Mouse (Mus musculus) lung, embryonic 15.5 days (tissue): ENCODE measurements around the gene Lypd6b. TPM values are rescaled to one million over a fixed set of nuclear protein-coding genes. Genes with fewer than 3 reads are reported as not detected.

Experiments used
- ATAC-seq: fragments of 200-750 bp; cut with Nextera tagmentation; 2 replicates; pipeline ENCODE4 v1.8.0; 2017; ENCODE audit warnings: moderate number of reproducible peaks, borderline replicate concordance; ENCODE audit not compliant: low FRiP score, low TSS enrichment; ENCODE audit errors: extremely low read depth
- H3K27ac ChIP-seq: fragments of 300-500 bp; sonication (generic); 2 replicates; pipeline ENCODE4 v1.5.1; 2015; ENCODE audit warnings: moderate library complexity, mild to moderate bottlenecking, inconsistent platforms
- H3K27me3 ChIP-seq: fragments of 300-500 bp; sonication (generic); 2 replicates; pipeline ENCODE4 v1.6.1; 2015; ENCODE audit warnings: inconsistent platforms
- H3K36me3 ChIP-seq: fragments of 300-500 bp; sonication (generic); 2 replicates; pipeline ENCODE4 v1.6.1; 2015; ENCODE audit warnings: inconsistent platforms
- H3K4me1 ChIP-seq: fragments of 300-500 bp; sonication (generic); 2 replicates; pipeline ENCODE4 v1.6.1; 2015; ENCODE audit warnings: inconsistent platforms
- H3K4me2 ChIP-seq: fragments of 300-500 bp; sonication (generic); 2 replicates; pipeline ENCODE4 v1.6.1; 2015; ENCODE audit warnings: inconsistent platforms, mild to moderate bottlenecking, moderate library complexity
- H3K4me3 ChIP-seq: fragments of 300-500 bp; sonication (generic); 2 replicates; pipeline ENCODE4 v1.5.1; 2015; ENCODE audit warnings: mild to moderate bottlenecking, inconsistent platforms
- H3K9ac ChIP-seq: fragments of 300-500 bp; sonication (generic); 2 replicates; pipeline ENCODE4 v1.6.1; 2015; ENCODE audit warnings: inconsistent platforms
- H3K9me3 ChIP-seq: fragments of 300-500 bp; sonication (generic); 2 replicates; pipeline ENCODE4 v1.6.1; 2016; ENCODE audit warnings: inconsistent platforms
- WGBS: fragments of 180-500 bp; shearing (Covaris S2); methylation state at CpG from one replicate; pipeline ENCODE4 v1.1.7; 2015; 5-methylcytosine and 5-hydroxymethylcytosine counted together
- polyA plus RNA-seq: library from polyadenylated mRNA; unstranded; fragments of >200 nt; fragmentation: Nextera tagmentation; extraction: Ambion mirVana; gene quantifications from 2 replicates; pipeline ENCODE4 v1.2.1, GENCODE M21; 2015

Lypd6b gene
- polyA plus RNA-seq, 1 experiment from 2014 or later: 2.5 TPM

DNA sequence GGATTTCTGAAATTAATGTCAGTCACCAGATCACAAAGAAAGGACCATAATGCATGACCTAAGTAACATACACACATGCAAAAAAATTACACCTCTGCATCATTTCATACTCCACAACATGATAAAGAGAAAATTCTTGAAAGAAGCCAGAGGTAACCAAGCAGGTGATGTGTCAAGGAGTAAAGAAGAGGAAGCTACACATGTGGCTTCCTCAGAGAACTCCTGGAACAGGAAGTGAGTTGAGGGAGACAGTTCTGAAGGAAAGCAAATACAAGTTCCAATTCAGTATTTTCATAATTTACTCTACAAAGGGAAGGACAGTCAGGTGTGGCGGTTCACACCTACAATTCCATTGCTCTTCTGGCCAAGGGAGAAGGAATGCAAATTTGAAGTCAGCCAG lies 93.5 kb downstream of the Lypd6b start:
- Histone ChIP-seq H3K4me2 (no peak overlapping the region), H3K27me3 (no peaks in the 10 kb centered on the region), H3K27ac (no peak overlapping the region), H3K36me3 (no peaks in the 10 kb centered on the region), H3K4me3 (no peak overlapping the region), H3K9ac (no peak overlapping the region), H3K4me1 (peaks cover 5% of the 10 kb centered on the region; the same call in 1 of the 2 replicates), H3K9me3 (no peaks in the 10 kb centered on the region)
- ATAC-seq: no peak
- 85% methylated on average over 1 of the region's 1 CpGs for WGBS

DNA sequence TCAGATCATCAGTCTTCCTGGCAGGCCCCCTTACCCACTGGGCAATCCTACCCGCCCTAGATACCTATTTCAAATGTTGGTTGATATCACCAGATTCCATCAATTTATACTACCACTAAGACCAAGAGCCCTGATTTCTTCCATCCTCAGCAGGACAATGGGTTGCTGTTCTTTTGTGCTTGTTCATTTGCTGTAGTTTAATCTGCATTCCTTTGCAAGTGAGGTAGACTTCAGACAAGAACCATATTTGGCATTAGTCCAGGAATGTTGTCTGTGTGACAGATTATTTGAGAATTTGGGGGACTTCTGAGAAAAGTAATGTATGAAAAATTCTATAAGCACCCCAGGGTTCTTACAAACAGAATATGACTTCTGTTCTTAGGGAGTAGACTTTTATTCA lies 95.0 kb downstream of the Lypd6b start:
- Histone ChIP-seq H3K9me3 (no peaks in the 10 kb centered on the region), H3K4me3 (no peak overlapping the region), H3K36me3 (no peaks in the 10 kb centered on the region), H3K4me1 (peaks cover 5% of the 10 kb centered on the region; the same call in 1 of the 2 replicates), H3K27ac (no peak overlapping the region), H3K9ac (no peak overlapping the region), H3K4me2 (no peak overlapping the region), H3K27me3 (no peaks in the 10 kb centered on the region)
- ATAC-seq: no peak
- 96% methylated on average over 1 of the region's 1 CpGs for WGBS

DNA sequence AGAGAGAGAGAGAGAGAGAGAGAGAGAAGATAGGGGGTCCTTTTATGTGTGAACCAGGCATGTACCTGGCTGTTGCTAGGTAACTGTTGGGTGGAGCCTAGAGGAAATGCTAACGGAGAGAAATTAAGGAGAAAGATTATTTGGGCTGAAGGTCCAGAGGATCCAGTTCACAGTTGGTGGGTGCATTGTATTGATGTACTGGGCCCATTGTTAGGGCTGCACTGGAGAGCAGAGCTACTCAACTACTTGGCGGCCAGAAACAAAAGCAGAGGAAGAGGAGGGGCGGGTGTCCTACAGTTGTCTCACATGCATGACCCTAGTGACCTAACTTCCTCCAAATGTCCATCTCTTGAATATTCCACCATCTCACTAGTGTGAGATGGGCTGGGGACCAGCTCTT lies 96.5 kb downstream of the Lypd6b start:
- no peaks in the 10 kb centered on the region for H3K27me3 ChIP-seq
- no peak for ATAC-seq
- H3K4me3 ChIP-seq: no peak overlapping the region
- 66% methylated on average over 3 of the region's 3 CpGs for WGBS
- H3K27ac ChIP-seq: no peak overlapping the region
- no peak overlapping the region for H3K4me2 ChIP-seq
- H3K9me3 ChIP-seq: no peaks in the 10 kb centered on the region
- peaks cover 5% of the 10 kb centered on the region; the same call in 1 of the 2 replicates for H3K4me1 ChIP-seq
- H3K36me3 ChIP-seq: no peaks in the 10 kb centered on the region
- H3K9ac ChIP-seq: no peak overlapping the region

DNA sequence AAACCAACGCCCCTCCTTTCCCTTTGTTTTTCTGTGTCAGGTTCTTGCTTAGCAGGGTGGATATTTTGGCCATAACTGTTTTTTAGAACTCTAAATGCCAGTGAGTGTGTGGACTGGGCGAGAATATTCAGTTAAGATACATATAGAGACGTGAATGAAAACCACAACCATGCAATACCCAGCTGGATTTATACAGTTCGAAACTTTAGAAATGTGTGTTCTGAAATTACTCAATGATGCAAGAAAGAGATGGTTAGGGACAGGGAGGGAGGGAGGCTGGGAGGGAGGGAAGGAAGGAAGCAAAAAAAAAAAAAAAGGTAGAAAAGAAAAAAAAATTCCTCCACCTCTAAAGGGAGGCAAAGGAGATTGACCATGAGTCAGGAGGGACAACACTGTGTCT lies 98.7 kb downstream of the Lypd6b start:
- Histone ChIP-seq H3K27ac (no peak overlapping the region), H3K4me1 (no peaks in the 10 kb centered on the region), H3K4me3 (no peak overlapping the region), H3K27me3 (no peaks in the 10 kb centered on the region), H3K36me3 (no peaks in the 10 kb centered on the region), H3K9ac (no peak overlapping the region), H3K4me2 (no peak overlapping the region), H3K9me3 (no peaks in the 10 kb centered on the region)
- WGBS: 79% methylated on average over 4 of the region's 4 CpGs
- ATAC-seq: no peak

DNA sequence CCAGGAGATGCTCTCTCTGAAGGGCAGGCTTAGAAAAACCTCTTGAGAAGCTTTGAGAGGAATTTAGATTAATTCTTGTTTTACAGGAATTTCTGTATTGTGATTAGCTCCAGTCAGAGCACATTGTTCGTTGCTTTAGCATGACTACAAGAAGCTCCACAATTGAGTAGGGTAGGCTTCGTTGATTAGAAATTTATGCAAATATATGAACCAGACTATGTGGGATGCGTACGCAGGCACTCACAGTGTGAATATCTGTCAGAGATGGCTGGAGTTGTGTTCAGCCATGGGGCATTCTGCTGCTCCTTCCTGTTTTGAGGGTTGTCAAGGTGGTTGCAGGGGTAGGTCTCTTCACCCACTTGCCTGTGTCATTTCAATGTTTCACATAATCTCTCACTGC lies 100.9 kb downstream of the Lypd6b start:
- ATAC-seq: no peak
- H3K9me3 ChIP-seq: no peaks in the 10 kb centered on the region
- no peak overlapping the region for H3K9ac ChIP-seq
- no peaks in the 10 kb centered on the region for H3K36me3 ChIP-seq
- H3K4me3 ChIP-seq: no peak overlapping the region
- 73% methylated on average over 4 of the region's 4 CpGs for WGBS
- no peaks in the 10 kb centered on the region for H3K27me3 ChIP-seq
- H3K4me1 ChIP-seq: no peaks in the 10 kb centered on the region
- no peak overlapping the region for H3K27ac ChIP-seq
- H3K4me2 ChIP-seq: no peak overlapping the region

DNA sequence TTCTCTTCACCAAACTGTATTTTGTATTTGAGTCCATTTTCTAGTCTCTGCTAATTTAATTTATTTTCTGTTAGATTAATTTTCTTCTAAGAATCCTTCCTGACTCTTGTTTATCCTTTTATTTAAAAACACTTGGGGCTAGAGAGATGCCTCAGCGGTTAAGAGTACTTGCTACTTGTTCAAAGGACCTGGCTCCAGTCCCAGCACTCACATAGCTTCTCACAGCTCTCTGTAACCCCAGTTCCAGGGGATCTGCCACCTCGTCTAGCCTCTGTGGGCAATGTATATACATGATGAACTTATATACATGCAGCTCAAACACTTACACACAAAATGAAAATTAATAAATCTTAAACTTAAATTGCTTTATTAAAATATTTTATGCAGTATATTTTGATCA lies 103.2 kb downstream of the Lypd6b start:
- H3K27me3 ChIP-seq: no peaks in the 10 kb centered on the region
- H3K9me3 ChIP-seq: no peaks in the 10 kb centered on the region
- no peaks in the 10 kb centered on the region for H3K4me1 ChIP-seq
- ATAC-seq: no peak
- no peaks in the 10 kb centered on the region for H3K36me3 ChIP-seq
- no peak overlapping the region for H3K4me3 ChIP-seq
- no peak overlapping the region for H3K27ac ChIP-seq
- no peak overlapping the region for H3K4me2 ChIP-seq
- H3K9ac ChIP-seq: no peak overlapping the region
- 14% methylated on average over 2 of the region's 2 CpGs for WGBS

DNA sequence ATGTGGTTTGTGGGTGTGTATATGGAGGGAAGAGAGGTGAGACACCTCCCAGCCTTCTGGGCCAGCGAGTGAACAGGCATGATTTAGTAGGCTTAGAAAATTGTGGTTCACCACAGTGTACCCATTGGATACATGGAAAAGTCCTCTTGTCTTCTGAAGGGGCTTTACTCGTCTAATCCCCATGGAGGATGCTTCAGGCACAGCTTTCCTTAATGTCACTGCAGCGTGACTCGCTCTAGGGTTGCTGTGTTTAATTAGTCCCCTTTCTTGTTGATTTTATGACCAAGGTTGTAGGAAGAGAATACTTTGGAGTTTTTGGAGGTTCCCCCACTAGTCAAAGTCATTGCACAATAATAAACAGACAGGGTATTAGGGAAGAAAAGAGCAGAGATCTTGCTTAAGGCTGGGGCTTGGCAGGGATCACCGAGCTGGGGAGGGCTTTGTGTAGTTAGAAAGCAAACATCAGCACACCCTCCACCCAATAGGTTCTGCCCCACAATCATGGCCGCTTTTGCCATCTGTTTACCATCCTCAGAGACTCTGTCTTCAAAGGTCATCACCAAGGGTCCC lies 122.4 kb downstream of the Lypd6b start:
- 65% methylated on average over 6 of the region's 6 CpGs for WGBS

DNA sequence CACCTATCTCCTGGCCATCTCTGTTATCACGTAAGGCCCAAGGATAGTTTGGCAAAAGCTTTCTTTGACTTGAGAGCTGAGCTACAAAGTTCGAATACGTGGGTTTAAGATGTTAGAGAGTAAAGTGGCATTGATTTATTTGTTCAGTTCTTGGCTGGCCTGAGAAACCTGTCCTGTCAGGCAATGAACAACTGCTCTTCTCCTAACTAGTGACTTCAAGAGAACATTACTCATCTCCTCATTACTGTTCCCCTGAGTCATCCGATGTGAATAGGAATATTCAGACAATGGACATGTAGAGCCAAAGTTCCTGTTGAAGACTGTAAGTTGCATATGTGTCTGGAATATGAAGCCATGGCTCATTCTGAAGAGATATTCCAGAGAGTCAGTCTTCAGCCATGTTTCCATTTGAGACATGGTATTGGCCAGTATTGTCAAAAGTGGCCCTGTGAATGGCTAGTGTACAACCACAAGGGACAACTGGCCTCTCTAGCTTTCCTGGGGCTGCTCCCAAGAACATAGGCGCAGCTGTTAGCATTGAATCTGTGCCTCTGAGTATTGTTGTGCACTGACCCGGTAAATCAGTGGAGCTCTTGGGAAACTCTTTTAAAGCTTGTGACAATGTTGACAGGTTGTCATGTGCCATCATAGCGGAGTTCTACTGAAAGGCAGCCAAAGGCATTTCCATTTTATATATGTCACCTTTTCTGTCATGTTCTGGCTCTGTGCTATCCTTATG lies 124.0 kb downstream of the Lypd6b start:
- no peaks in the 10 kb centered on the region for H3K27me3 ChIP-seq
- H3K4me3 ChIP-seq: no peak overlapping the region
- H3K36me3 ChIP-seq: no peaks in the 10 kb centered on the region
- no peaks in the 10 kb centered on the region for H3K9me3 ChIP-seq
- H3K4me2 ChIP-seq: no peak overlapping the region
- H3K27ac ChIP-seq: no peak overlapping the region
- H3K9ac ChIP-seq: no peak overlapping the region
- no peaks in the 10 kb centered on the region for H3K4me1 ChIP-seq
- ATAC-seq: no peak
- WGBS: 68% methylated on average over 7 of the region's 7 CpGs

More for the DNA sequence above, 122.4 kb downstream of the Lypd6b start:
- no peaks in the 10 kb centered on the region for H3K9me3 ChIP-seq
- H3K36me3 ChIP-seq: no peaks in the 10 kb centered on the region
- H3K4me1 ChIP-seq: no peaks in the 10 kb centered on the region
- no peak for ATAC-seq
- no peak overlapping the region for H3K27ac ChIP-seq
- H3K4me2 ChIP-seq: no peak overlapping the region
- H3K4me3 ChIP-seq: no peak overlapping the region
- H3K27me3 ChIP-seq: no peaks in the 10 kb centered on the region
- no peak overlapping the region for H3K9ac ChIP-seq

DNA sequence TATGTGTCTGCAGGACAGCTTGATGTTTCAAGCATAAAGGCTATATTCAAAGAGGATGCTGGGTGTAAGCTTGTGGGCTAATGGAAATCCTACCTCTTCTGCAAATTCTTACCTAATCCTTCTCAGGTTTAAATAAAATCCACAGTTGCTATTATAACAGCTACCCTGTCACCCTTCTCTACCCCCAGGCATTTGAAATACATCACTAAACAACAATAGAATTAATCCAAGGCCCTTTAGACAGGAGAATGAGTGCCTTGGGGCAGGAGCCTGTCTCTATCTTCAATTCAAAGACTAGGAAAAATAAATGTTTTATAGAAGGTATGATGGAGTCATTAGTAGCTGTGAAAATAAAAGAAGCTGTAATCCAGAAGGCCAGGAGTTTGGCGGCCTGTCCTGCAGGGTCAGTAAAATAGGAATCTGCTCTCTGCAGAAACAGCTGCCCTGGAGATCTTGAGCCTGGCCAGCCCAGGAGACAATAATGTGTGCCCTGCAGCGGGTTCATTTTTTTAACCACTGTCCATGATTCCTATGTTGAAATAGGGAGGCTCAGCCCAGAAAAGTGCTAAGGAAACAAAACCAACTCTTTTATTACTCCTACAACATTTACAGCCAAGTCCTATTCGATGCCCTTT lies 124.9 kb downstream of the Lypd6b start:
- WGBS: 79% methylated on average over 3 of the region's 3 CpGs
- no peaks in the 10 kb centered on the region for H3K27me3 ChIP-seq
- no peak overlapping the region for H3K4me3 ChIP-seq
- no peak overlapping the region for H3K4me2 ChIP-seq
- H3K9me3 ChIP-seq: no peaks in the 10 kb centered on the region
- H3K27ac ChIP-seq: no peak overlapping the region
- no peaks in the 10 kb centered on the region for H3K4me1 ChIP-seq
- no peaks in the 10 kb centered on the region for H3K36me3 ChIP-seq
- no peak overlapping the region for H3K9ac ChIP-seq
- ATAC-seq: no peak

DNA sequence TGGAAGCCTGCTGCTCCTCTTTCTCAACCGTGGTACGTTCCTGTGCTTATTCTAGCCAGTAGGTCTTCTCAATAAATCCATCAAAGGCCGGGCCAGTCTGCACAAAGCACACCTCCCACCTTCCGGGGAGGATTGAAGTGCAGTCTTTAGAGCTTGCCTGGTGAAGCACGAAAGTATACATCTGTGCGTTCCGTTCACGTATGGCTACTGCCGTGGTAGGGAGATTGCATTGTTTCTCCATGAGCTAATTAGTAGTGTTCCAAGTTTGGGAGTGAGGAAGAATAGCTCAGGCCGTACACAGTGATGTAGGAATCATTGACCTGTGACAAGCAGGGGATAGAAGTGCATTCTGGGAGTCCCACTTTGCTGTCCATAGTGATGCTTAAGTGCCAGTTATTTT lies 130.0 kb downstream of the Lypd6b start:
- 65% methylated on average over 10 of the region's 10 CpGs for WGBS
- no peaks in the 10 kb centered on the region for H3K9me3 ChIP-seq
- H3K27me3 ChIP-seq: no peaks in the 10 kb centered on the region
- H3K4me3 ChIP-seq: no peak overlapping the region
- no peaks in the 10 kb centered on the region for H3K36me3 ChIP-seq
- H3K4me2 ChIP-seq: no peak overlapping the region
- H3K4me1 ChIP-seq: no peaks in the 10 kb centered on the region
- H3K27ac ChIP-seq: no peak overlapping the region
- H3K9ac ChIP-seq: no peak overlapping the region
- ATAC-seq: no peak

DNA sequence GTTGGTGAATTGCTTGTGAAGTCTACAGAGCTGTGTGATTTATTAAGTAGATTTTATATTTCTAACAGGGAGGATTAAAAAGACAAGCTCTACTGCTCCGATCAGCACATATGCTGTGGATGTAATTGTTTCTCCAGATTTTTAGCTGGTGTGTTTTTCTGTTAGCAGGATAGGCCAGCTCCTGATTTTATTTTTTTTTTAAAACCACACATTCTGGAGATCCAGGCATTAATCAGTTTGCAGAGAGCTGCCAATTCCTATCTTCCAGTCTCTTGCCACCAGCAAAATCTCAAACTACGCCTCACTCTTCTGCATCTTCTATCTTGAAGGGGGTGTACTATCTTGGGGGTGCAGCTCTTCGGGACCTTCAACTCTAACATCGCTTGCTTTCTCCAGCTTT lies 130.6 kb downstream of the Lypd6b start:
- no peak overlapping the region for H3K4me2 ChIP-seq
- H3K4me3 ChIP-seq: no peak overlapping the region
- no peak overlapping the region for H3K9ac ChIP-seq
- H3K4me1 ChIP-seq: no peaks in the 10 kb centered on the region
- WGBS: 47% methylated on average over 4 of the region's 4 CpGs
- H3K27ac ChIP-seq: no peak overlapping the region
- no peaks in the 10 kb centered on the region for H3K9me3 ChIP-seq
- no peaks in the 10 kb centered on the region for H3K36me3 ChIP-seq
- ATAC-seq: no peak
- H3K27me3 ChIP-seq: no peaks in the 10 kb centered on the region

DNA sequence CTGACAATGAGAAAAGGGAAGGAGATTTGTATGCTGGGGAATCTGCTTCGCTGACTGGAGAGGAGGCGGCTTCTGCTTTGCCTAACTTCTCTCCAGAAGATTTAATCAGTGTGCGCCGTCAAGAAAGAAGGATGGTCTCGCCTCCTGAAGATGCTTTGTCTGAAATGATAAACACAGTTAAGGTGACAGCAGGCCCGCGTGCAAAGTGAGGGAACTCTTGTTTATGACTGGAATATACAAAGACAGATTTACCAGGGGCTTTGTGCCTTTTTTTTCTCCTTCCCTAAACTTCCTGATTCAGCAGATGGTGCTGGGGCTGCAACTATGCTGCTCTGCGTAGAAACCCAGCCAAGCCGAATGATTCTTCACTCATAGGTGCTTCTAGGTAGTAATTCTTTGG lies 131.2 kb downstream of the Lypd6b start:
- Histone ChIP-seq H3K36me3 (no peaks in the 10 kb centered on the region), H3K4me1 (no peaks in the 10 kb centered on the region), H3K4me3 (no peak overlapping the region), H3K9ac (no peak overlapping the region), H3K4me2 (no peak overlapping the region), H3K27me3 (no peaks in the 10 kb centered on the region), H3K27ac (no peak overlapping the region), H3K9me3 (no peaks in the 10 kb centered on the region)
- WGBS: 17% methylated on average over 9 of the region's 9 CpGs
- no peak for ATAC-seq
